ENCODE assay signal across 8 mouse cellular contexts in genomic region chr17:25837533-25837932, GRCm38 (mm10). TPM values are rescaled to one million over a fixed set of nuclear protein-coding genes. Genes with fewer than 3 reads are reported as not detected.
DNase-seq lines count a peak whose midpoint lies in the region; ATAC-seq lines count a peak whose summit lies in the region.

No protein-coding gene starts in this region.

- peaks cover 39% of the 10 kb centered on the region for H3K4me1 ChIP-seq in kidney, embryonic 14.5 days (ENCODE audit: control insufficient read depth, insufficient read depth, low read length)
- peaks cover 58% of the 10 kb centered on the region for H3K4me1 ChIP-seq in forebrain, embryonic 10.5 days
- peaks cover 40% of the 10 kb centered on the region for H3K4me1 ChIP-seq in limb, embryonic 12.5 days (replicated peaks)
- peaks cover 58% of the 10 kb centered on the region for H3K4me1 ChIP-seq in neural tube, embryonic 15.5 days

- ATAC-seq in kidney, embryonic 14.5 days (ENCODE audit: low FRiP score, low TSS enrichment) = no peak
- no peak for ATAC-seq in limb, embryonic 12.5 days (ENCODE audit: insufficient number of reproducible peaks, insufficient read depth, low FRiP score, low TSS enrichment, low read depth)
- ATAC-seq in neural tube, embryonic 15.5 days (ENCODE audit: low FRiP score) = no peak
- no peak for ATAC-seq in inflammation-experienced regulatory T-cells, adult 6 months

- H3K4me3 ChIP-seq in kidney, embryonic 14.5 days (ENCODE audit: low read length) = no peak overlapping the region; the same call in 1 of the 2 replicates
- H3K4me3 ChIP-seq in forebrain, embryonic 10.5 days = peak overlapping the region; percentile 53; the same call in 1 of the 2 replicates
- H3K4me3 ChIP-seq in limb, embryonic 12.5 days (replicated peaks) = no peak overlapping the region; the same call in 1 of the 2 replicates
- peak overlapping the region; percentile 58 for H3K4me3 ChIP-seq in neural tube, embryonic 15.5 days (replicated peaks)

- peak overlapping the region; percentile 78 for H3K4me2 ChIP-seq in kidney, embryonic 14.5 days (replicated peaks; ENCODE audit: low read depth, low read length)
- H3K4me2 ChIP-seq in limb, embryonic 12.5 days = peak overlapping the region; percentile 82
- peak overlapping the region; percentile 98 for H3K4me2 ChIP-seq in neural tube, embryonic 15.5 days

- H3K9ac ChIP-seq in kidney, embryonic 14.5 days (ENCODE audit: low read depth, low read length) = 0 out of 2 replicates have a peak overlapping the region, but pooled peaks have one; percentile 56
- peak overlapping the region; percentile 57; the same call in 1 of the 2 replicates for H3K9ac ChIP-seq in limb, embryonic 12.5 days (replicated peaks)
- H3K9ac ChIP-seq in neural tube, embryonic 15.5 days (replicated peaks) = peak overlapping the region; percentile 92

- no peak for DNase-seq in kidney, postnatal 10 days
- no peak for DNase-seq in forebrain, embryonic 10.5 days (ENCODE audit: extremely low spot score, low spot score)
- DNase-seq in adrenal gland, adult 2 months = no peak
- DNase-seq in spleen, adult 12 weeks (ENCODE audit: low spot score) = no peak

- H3K27me3 ChIP-seq in kidney, embryonic 14.5 days (ENCODE audit: control insufficient read depth, insufficient read depth, low read length) = no peaks in the 10 kb centered on the region
- no peaks in the 10 kb centered on the region for H3K27me3 ChIP-seq in forebrain, embryonic 10.5 days (ENCODE audit: poor library complexity, severe bottlenecking)
- H3K27me3 ChIP-seq in limb, embryonic 12.5 days = no peaks in the 10 kb centered on the region
- no peaks in the 10 kb centered on the region for H3K27me3 ChIP-seq in neural tube, embryonic 15.5 days (replicated peaks)

- H3K9me3 ChIP-seq in kidney, embryonic 14.5 days (ENCODE audit: control insufficient read depth, low read length) = no peaks in the 10 kb centered on the region
- H3K9me3 ChIP-seq in forebrain, embryonic 10.5 days = no peaks in the 10 kb centered on the region
- H3K9me3 ChIP-seq in limb, embryonic 12.5 days = no peaks in the 10 kb centered on the region
- H3K9me3 ChIP-seq in neural tube, embryonic 15.5 days (replicated peaks) = no peaks in the 10 kb centered on the region

- H3K36me3 ChIP-seq in kidney, embryonic 14.5 days (ENCODE audit: control insufficient read depth, insufficient read depth, low read length) = peaks cover 54% of the 10 kb centered on the region
- H3K36me3 ChIP-seq in forebrain, embryonic 10.5 days (replicated peaks) = peaks cover 73% of the 10 kb centered on the region
- H3K36me3 ChIP-seq in limb, embryonic 12.5 days = peaks cover 65% of the 10 kb centered on the region
- peaks cover 50% of the 10 kb centered on the region for H3K36me3 ChIP-seq in neural tube, embryonic 15.5 days

- WGBS in kidney, embryonic 14.5 days = 60% methylated on average over 3 of the region's 3 CpGs
- 57% methylated on average over 3 of the region's 3 CpGs for WGBS in forebrain, embryonic 10.5 days
- WGBS in limb, embryonic 12.5 days = 61% methylated on average over 3 of the region's 3 CpGs
- 17% methylated on average over 3 of the region's 3 CpGs for WGBS in neural tube, embryonic 15.5 days

- peak overlapping the region; percentile 12; the same call in 1 of the 2 replicates for H3K27ac ChIP-seq in kidney, embryonic 14.5 days (ENCODE audit: low read depth, low read length)
- 0 out of 2 replicates have a peak overlapping the region, but pooled peaks have one; percentile 81 for H3K27ac ChIP-seq in forebrain, embryonic 10.5 days
- no peak overlapping the region for H3K27ac ChIP-seq in limb, embryonic 12.5 days
- peak overlapping the region; percentile 88 for H3K27ac ChIP-seq in neural tube, embryonic 15.5 days (replicated peaks)

RNA-seq across cellular contexts. Expression of gene Rhbdl1, which starts 0.4 kb away (rescaled TPM):
- 2.0 and 2.5 TPM in 2 replicates for polyA plus RNA-seq in kidney, embryonic 14.5 days (2014; fragmentation: Nextera tagmentation; extraction: Ambion mirVana)
- polyA plus RNA-seq in forebrain, embryonic 10.5 days (2016; fragmentation: Nextera tagmentation; extraction: Ambion mirVana) = 0.93 and 1.3 TPM in 2 replicates
- polyA plus RNA-seq in limb, embryonic 12.5 days (2016; fragmentation: Nextera tagmentation; extraction: Ambion mirVana) = 1.4 and 1.7 TPM in 2 replicates
- 45.9 and 56.9 TPM in 2 replicates for polyA plus RNA-seq in neural tube, embryonic 15.5 days (2015; fragmentation: Nextera tagmentation; extraction: Ambion mirVana)
- total RNA-seq in adrenal gland, adult 2 months (2021) = 10 to 100 TPM in 1 of 2 experiments, 1 to 10 TPM in 1; 9.8 to 47.1 TPM
- polyA plus RNA-seq in adrenal gland, adult 2 months (2012; rRNA removed) = 88.1 and 142 TPM in 2 replicates
- polyA plus RNA-seq in inflammation-experienced regulatory T-cells, adult 6 months (2017; shearing (Covaris generic)) = 1 to 10 TPM in 1 of 3 experiments, not detected in 2; 1.7 TPM

RNA-seq across cellular contexts. Expression of gene Gm20683, which starts 4.0 kb away (rescaled TPM):
- polyA plus RNA-seq in kidney, embryonic 14.5 days (2014; fragmentation: Nextera tagmentation; extraction: Ambion mirVana) = 1.7 and 2.6 TPM in 2 replicates
- polyA plus RNA-seq in forebrain, embryonic 10.5 days (2016; fragmentation: Nextera tagmentation; extraction: Ambion mirVana) = 1.7 and 2.3 TPM in 2 replicates
- polyA plus RNA-seq in limb, embryonic 12.5 days (2016; fragmentation: Nextera tagmentation; extraction: Ambion mirVana) = 1.6 and 2.0 TPM in 2 replicates
- polyA plus RNA-seq in neural tube, embryonic 15.5 days (2015; fragmentation: Nextera tagmentation; extraction: Ambion mirVana) = 11.6 and 14.6 TPM in 2 replicates
- 10 to 100 TPM; 14.0 to 16.3 TPM for total RNA-seq in adrenal gland, adult 2 months (2021)
- polyA plus RNA-seq in adrenal gland, adult 2 months (2012; rRNA removed) = 192 and 239 TPM in 2 replicates
- polyA plus RNA-seq in inflammation-experienced regulatory T-cells, adult 6 months (2017; shearing (Covaris generic)) = 1 to 10 TPM in 1 of 3 experiments, under 1 TPM in 2; 0.26 to 1.1 (median 0.67) TPM

RNA-seq across cellular contexts. Expression of gene Stub1, which starts 4.3 kb away (rescaled TPM):
- polyA plus RNA-seq in kidney, embryonic 14.5 days (2014; fragmentation: Nextera tagmentation; extraction: Ambion mirVana) = 350 and 425 TPM in 2 replicates
- 403 TPM in 2 replicates for polyA plus RNA-seq in forebrain, embryonic 10.5 days (2016; fragmentation: Nextera tagmentation; extraction: Ambion mirVana)
- 313 TPM in 2 replicates for polyA plus RNA-seq in limb, embryonic 12.5 days (2016; fragmentation: Nextera tagmentation; extraction: Ambion mirVana)
- polyA plus RNA-seq in neural tube, embryonic 15.5 days (2015; fragmentation: Nextera tagmentation; extraction: Ambion mirVana) = 380 TPM in 2 replicates
- total RNA-seq in adrenal gland, adult 2 months (2021) = 100 to 1,000 TPM; 149 to 184 TPM
- polyA plus RNA-seq in adrenal gland, adult 2 months (2012; rRNA removed) = 224 and 236 TPM in 2 replicates
- 10 to 100 TPM; 60.7 to 79.7 (median 78.2) TPM for polyA plus RNA-seq in inflammation-experienced regulatory T-cells, adult 6 months (2017; shearing (Covaris generic))

RNA-seq across cellular contexts. Expression of gene Rhot2, which starts 7.1 kb away (rescaled TPM):
- polyA plus RNA-seq in kidney, embryonic 14.5 days (2014; fragmentation: Nextera tagmentation; extraction: Ambion mirVana) = 13.0 and 21.7 TPM in 2 replicates
- polyA plus RNA-seq in forebrain, embryonic 10.5 days (2016; fragmentation: Nextera tagmentation; extraction: Ambion mirVana) = 28.0 and 31.2 TPM in 2 replicates
- 23.6 and 26.9 TPM in 2 replicates for polyA plus RNA-seq in limb, embryonic 12.5 days (2016; fragmentation: Nextera tagmentation; extraction: Ambion mirVana)
- 17.8 and 23.0 TPM in 2 replicates for polyA plus RNA-seq in neural tube, embryonic 15.5 days (2015; fragmentation: Nextera tagmentation; extraction: Ambion mirVana)
- 100 to 1,000 TPM; 107 to 127 TPM for total RNA-seq in adrenal gland, adult 2 months (2021)
- 180 and 193 TPM in 2 replicates for polyA plus RNA-seq in adrenal gland, adult 2 months (2012; rRNA removed)
- 10 to 100 TPM; 21.2 to 32.3 (median 23.4) TPM for polyA plus RNA-seq in inflammation-experienced regulatory T-cells, adult 6 months (2017; shearing (Covaris generic))

RNA-seq across cellular contexts. Expression of gene Jmjd8, which starts 8.9 kb away (rescaled TPM):
- 45.7 and 47.0 TPM in 2 replicates for polyA plus RNA-seq in kidney, embryonic 14.5 days (2014; fragmentation: Nextera tagmentation; extraction: Ambion mirVana)
- 53.9 and 58.7 TPM in 2 replicates for polyA plus RNA-seq in forebrain, embryonic 10.5 days (2016; fragmentation: Nextera tagmentation; extraction: Ambion mirVana)
- 56.4 and 63.4 TPM in 2 replicates for polyA plus RNA-seq in limb, embryonic 12.5 days (2016; fragmentation: Nextera tagmentation; extraction: Ambion mirVana)
- 48.5 and 49.8 TPM in 2 replicates for polyA plus RNA-seq in neural tube, embryonic 15.5 days (2015; fragmentation: Nextera tagmentation; extraction: Ambion mirVana)
- total RNA-seq in adrenal gland, adult 2 months (2021) = 100 to 1,000 TPM in 1 of 2 experiments, 10 to 100 TPM in 1; 99.4 to 111 TPM
- 99.1 and 121 TPM in 2 replicates for polyA plus RNA-seq in adrenal gland, adult 2 months (2012; rRNA removed)
- 10 to 100 TPM; 12.5 to 26.2 (median 23.9) TPM for polyA plus RNA-seq in inflammation-experienced regulatory T-cells, adult 6 months (2017; shearing (Covaris generic))

Comparison
In these comparisons a context has a peak if more than half of its experiments do, and no peak if none do; other contexts are left out.
1. H3K4me3 ChIP-seq: peak in forebrain, embryonic 10.5 days (single experiment) and neural tube, embryonic 15.5 days (single experiment); none in kidney, embryonic 14.5 days (single experiment) and limb, embryonic 12.5 days (single experiment).
2. RNA of gene Rhbdl1, which starts 0.4 kb away (polyA plus RNA-seq): 88.1 to 142 TPM in adrenal gland, adult 2 months and 45.9 to 56.9 TPM in neural tube, embryonic 15.5 days; 2.0 to 2.5 TPM in kidney, embryonic 14.5 days, 1.4 to 1.7 TPM in limb, embryonic 12.5 days, 0.93 to 1.3 TPM in forebrain, embryonic 10.5 days and 1.7 TPM in inflammation-experienced regulatory T-cells, adult 6 months; every median in the first group is over 10 times any median in the second.
3. RNA of gene Gm20683, which starts 4.0 kb away (polyA plus RNA-seq): 192 to 239 TPM in adrenal gland, adult 2 months; 11.6 to 14.6 TPM in neural tube, embryonic 15.5 days, 1.7 to 2.6 TPM in kidney, embryonic 14.5 days, 1.7 to 2.3 TPM in forebrain, embryonic 10.5 days, 1.6 to 2.0 TPM in limb, embryonic 12.5 days and 0.26 to 1.1 TPM in inflammation-experienced regulatory T-cells, adult 6 months; every median in the first group is over 10 times any median in the second.
4. Peak in every context shown above with its lines, with median percentiles within 50 percentile points of each other: H3K4me2 ChIP-seq and H3K9ac ChIP-seq.